Mouse (Mus musculus) lung, embryonic 14.5 days (tissue): ENCODE measurements around the gene Lyst. TPM values are rescaled to one million over a fixed set of nuclear protein-coding genes. Genes with fewer than 3 reads are reported as not detected.

Source experiments
- ATAC-seq: fragments of 200-750 bp; cut with Nextera tagmentation; 2 replicates; pipeline ENCODE4 v1.8.0; 2017; ENCODE audit warnings: mild to moderate bottlenecking, moderate TSS enrichment, moderate library complexity; ENCODE audit not compliant: insufficient read depth
- DNase-seq: peaks from one replicate; pipeline ENCODE4 v3.0.0-alpha.2; 2015
- H3K27ac ChIP-seq: fragments of 300-500 bp; sonication (generic); 2 replicates; pipeline ENCODE4 v1.5.1; 2014; ENCODE audit warnings: low read depth, mild to moderate bottlenecking, moderate library complexity
- H3K27me3 ChIP-seq: fragments of 300-500 bp; sonication (generic); 2 replicates; pipeline ENCODE4 v1.6.1; 2014; ENCODE audit warnings: low read length, control low read depth; ENCODE audit not compliant: insufficient read depth
- H3K36me3 ChIP-seq: fragments of 300-500 bp; sonication (generic); 2 replicates; pipeline ENCODE4 v1.6.1; 2014; ENCODE audit warnings: control low read depth; ENCODE audit not compliant: insufficient read depth
- H3K4me1 ChIP-seq: fragments of 300-500 bp; sonication (generic); 2 replicates; pipeline ENCODE4 v1.6.1; 2014; ENCODE audit warnings: antibody characterized with exemption, control low read depth; ENCODE audit not compliant: insufficient read depth
- H3K4me2 ChIP-seq: fragments of 300-500 bp; sonication (generic); 2 replicates; pipeline ENCODE4 v1.6.1; 2014; ENCODE audit warnings: mild to moderate bottlenecking
- H3K4me3 ChIP-seq: fragments of 300-500 bp; sonication (generic); 2 replicates; pipeline ENCODE4 v1.5.1; 2014; ENCODE audit warnings: low read depth, low read length
- H3K9ac ChIP-seq: fragments of 300-500 bp; sonication (generic); 2 replicates; pipeline ENCODE4 v1.6.1; 2014
- H3K9me3 ChIP-seq: fragments of 300-500 bp; sonication (generic); 2 replicates; pipeline ENCODE4 v1.6.1; 2016; ENCODE audit warnings: low read depth, low read length, control low read depth
- CTCF ChIP-seq: IDR thresholded peaks from 2 replicates; pipeline ENCODE4 v1.5.1; 2016; ENCODE audit warnings: antibody characterized with exemption, low read depth
- WGBS: fragments of 180-500 bp; shearing (Covaris S2); extraction: QIAGEN DNeasy Blood & Tissue Kit; methylation state at CpG from one replicate; pipeline ENCODE4 v1.1.7; 2014; 5-methylcytosine and 5-hydroxymethylcytosine counted together
- polyA plus RNA-seq: library from polyadenylated mRNA; unstranded; fragments of >200 nt; fragmentation: Nextera tagmentation; extraction: Ambion mirVana; gene quantifications from 2 replicates; pipeline ENCODE4 v1.2.1, GENCODE M21; 2014

The Lyst gene
- polyA plus RNA-seq, 1 experiment from 2014 or later = 5.1 TPM

- Histone ChIP-seq H3K36me3 (no peaks in the 10 kb centered on the region), H3K4me2 (no peak overlapping the region), H3K4me1 (no peaks in the 10 kb centered on the region), H3K27me3 (no peaks in the 10 kb centered on the region), H3K9me3 (no peaks in the 10 kb centered on the region), H3K4me3 (no peak overlapping the region), H3K9ac (no peak overlapping the region), H3K27ac (no peak overlapping the region)
- whole genome bisulfite sequencing = 46% methylated on average over 3 of the region's 3 CpGs
- no peak for ATAC-seq
- no peak for TF ChIP-seq CTCF
- DNase-seq = no peak
Measured at GRCm38 (mm10) chr13:13723293-13723692, 133.1 kb downstream of the Lyst start.

- DNase-seq = no peak
- no peaks in the 10 kb centered on the region for H3K27me3 ChIP-seq
- no peak for ATAC-seq
- H3K9ac ChIP-seq = no peak overlapping the region
- H3K36me3 ChIP-seq = no peaks in the 10 kb centered on the region
- H3K4me3 ChIP-seq = no peak overlapping the region
- no peak overlapping the region for H3K4me2 ChIP-seq
- no peaks in the 10 kb centered on the region for H3K4me1 ChIP-seq
- no peak overlapping the region for H3K27ac ChIP-seq
- TF ChIP-seq CTCF = no peak
- no peaks in the 10 kb centered on the region for H3K9me3 ChIP-seq
Measured at GRCm38 (mm10) chr13:13723786-13724185, 133.6 kb downstream of the Lyst start.

- Histone ChIP-seq H3K4me3 (no peak overlapping the region), H3K36me3 (peaks cover 5% of the 10 kb centered on the region; the same call in 1 of the 2 replicates), H3K9ac (no peak overlapping the region), H3K27me3 (no peaks in the 10 kb centered on the region), H3K9me3 (no peaks in the 10 kb centered on the region), H3K27ac (no peak overlapping the region), H3K4me1 (no peaks in the 10 kb centered on the region), H3K4me2 (no peak overlapping the region)
- no peak for DNase-seq
- WGBS = 93% methylated on average over 4 of the region's 4 CpGs
- no peak for TF ChIP-seq CTCF
- ATAC-seq = no peak
Measured at GRCm38 (mm10) chr13:13739232-13739631, 149.0 kb downstream of the Lyst start.

GRCm38 (mm10) chr13:13745911-13746310 lies 155.7 kb downstream of the Lyst start:
- Histone ChIP-seq H3K4me1 (no peaks in the 10 kb centered on the region), H3K27ac (no peak overlapping the region), H3K36me3 (peaks cover 18% of the 10 kb centered on the region; the same call in 1 of the 2 replicates), H3K4me3 (no peak overlapping the region), H3K9me3 (no peaks in the 10 kb centered on the region), H3K4me2 (no peak overlapping the region), H3K9ac (no peak overlapping the region), H3K27me3 (no peaks in the 10 kb centered on the region)
- DNase-seq (no peak), ATAC-seq (no peak)
- no peak for TF ChIP-seq CTCF
- WGBS = 82% methylated on average over 3 of the region's 3 CpGs

GRCm38 (mm10) chr13:13775778-13776494 lies 185.7 kb downstream of the Lyst start:
- TF ChIP-seq CTCF = no peak
- Histone ChIP-seq H3K27ac (no peak overlapping the region), H3K4me1 (no peaks in the 10 kb centered on the region), H3K9me3 (no peaks in the 10 kb centered on the region), H3K4me2 (no peak overlapping the region), H3K9ac (no peak overlapping the region), H3K36me3 (0 out of 2 replicates have a peak, but pooled peaks cover 10% of the 10 kb centered on the region), H3K27me3 (no peaks in the 10 kb centered on the region), H3K4me3 (no peak overlapping the region)
- ATAC-seq = peak; percentile 24; the same call in 1 of the 2 replicates
- peak; percentile 65 for DNase-seq

GRCm38 (mm10) chr13:13777052-13777451 lies 186.9 kb downstream of the Lyst start:
- Histone ChIP-seq H3K4me2 (no peak overlapping the region), H3K4me3 (no peak overlapping the region), H3K27me3 (no peaks in the 10 kb centered on the region), H3K4me1 (no peaks in the 10 kb centered on the region), H3K36me3 (0 out of 2 replicates have a peak, but pooled peaks cover 10% of the 10 kb centered on the region), H3K27ac (no peak overlapping the region), H3K9me3 (no peaks in the 10 kb centered on the region), H3K9ac (no peak overlapping the region)
- ATAC-seq (no peak), DNase-seq (no peak)
- no peak for TF ChIP-seq CTCF
- 91% methylated on average over 11 of the region's 11 CpGs for WGBS

- 0 out of 2 replicates have a peak, but pooled peaks cover 10% of the 10 kb centered on the region for H3K36me3 ChIP-seq
- H3K27ac ChIP-seq = no peak overlapping the region
- ATAC-seq (no peak), DNase-seq (no peak)
- H3K27me3 ChIP-seq = peaks cover under 1% of the 10 kb centered on the region; the same call in 1 of the 2 replicates
- TF ChIP-seq CTCF = no peak
- H3K9me3 ChIP-seq = no peaks in the 10 kb centered on the region
- H3K9ac ChIP-seq = no peak overlapping the region
- no peak overlapping the region for H3K4me2 ChIP-seq
- H3K4me3 ChIP-seq = no peak overlapping the region
- no peaks in the 10 kb centered on the region for H3K4me1 ChIP-seq
- WGBS = 80% methylated on average over 8 of the region's 8 CpGs
Measured at GRCm38 (mm10) chr13:13777696-13778095, 187.5 kb downstream of the Lyst start.
